Mouse (Mus musculus) lung, postnatal 0 days (tissue): Measurements from ENCODE around the gene Wnt5b.

Source experiments
- CTCF ChIP-seq: IDR thresholded peaks from 2 replicates; pipeline ENCODE4 v1.5.1; 2016; ENCODE audit warnings: antibody characterized with exemption, mild to moderate bottlenecking
- EP300 ChIP-seq: IDR thresholded peaks from 2 replicates; pipeline ENCODE4 v1.6.1; 2016; ENCODE audit warnings: antibody characterized with exemption, mild to moderate bottlenecking, control low read depth

GRCm38 (mm10) chr6:119411511-119411910, 132.6 kb downstream of the Wnt5b start:
- TF ChIP-seq CTCF (no peak), EP300 (no peak)
